Mouse (Mus musculus): ENCODE results near the gene Enox1.

DNA sequence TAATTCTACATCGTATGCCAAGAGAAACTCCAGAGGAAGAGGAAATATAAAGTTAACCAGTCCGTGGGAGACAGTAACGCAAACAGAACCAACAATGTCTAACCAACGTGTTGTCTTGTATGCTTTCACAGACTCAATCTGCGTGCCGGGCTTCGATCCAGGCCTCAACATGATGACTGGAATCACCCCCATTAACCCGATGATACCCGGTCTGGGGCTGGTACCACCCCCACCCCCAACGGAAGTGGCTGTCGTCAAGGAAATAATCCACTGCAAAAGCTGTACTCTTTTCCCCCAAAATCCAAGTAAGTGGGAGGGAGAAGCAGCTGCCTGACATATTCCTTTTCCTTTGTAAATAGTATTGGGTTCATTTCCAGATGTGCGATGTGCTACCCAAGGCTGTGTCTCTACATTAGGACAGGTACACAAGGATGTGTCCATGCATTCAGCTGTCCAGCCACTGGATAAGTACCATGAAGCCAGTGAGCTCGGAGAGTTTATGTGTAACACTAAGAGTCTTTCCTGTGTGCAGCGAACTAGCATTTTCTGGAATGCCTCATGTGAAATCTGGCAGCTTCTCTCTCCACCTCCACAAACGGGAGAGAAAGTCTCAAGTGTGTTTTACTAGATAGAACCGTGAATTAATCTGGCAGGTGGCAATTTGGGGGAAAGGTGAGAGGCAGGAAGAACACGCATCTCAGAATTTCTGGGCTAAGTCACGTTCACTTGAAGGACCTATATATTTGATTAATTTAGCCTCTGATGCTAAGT is 421.1 kb downstream of the Enox1 start:
- TF ChIP-seq CTCF (IDR thresholded peaks at IDR 0.05; ENCODE audit: extremely low read depth, insufficient read length, insufficient replicate concordance, low read depth, low read length) (no peak), POLR2A (IDR thresholded peaks at IDR 0.05; ENCODE audit: low read depth, low read length) (no peak)
